Mouse (Mus musculus): Measurements from ENCODE around the gene Dtd1. TPM values are rescaled to one million over a fixed set of nuclear protein-coding genes. Genes with fewer than 3 reads are reported as not detected.

Dtd1 gene
- polyA plus RNA-seq, 1 experiment: 10.5 TPM

GRCm38 (mm10) chr2:144775626-144776025, 175.9 kb downstream of the Dtd1 start:
- no peaks in the 10 kb centered on the region for H3K27me3 ChIP-seq (ENCODE audit: control insufficient read depth, insufficient read depth, insufficient read length)
- no peaks in the 10 kb centered on the region for H3K79me2 ChIP-seq (ENCODE audit: control insufficient read depth, insufficient read depth)
- no peak overlapping the region for H3ac ChIP-seq (ENCODE audit: control insufficient read depth, insufficient read length)
- no peaks in the 10 kb centered on the region for H3K36me3 ChIP-seq (ENCODE audit: control insufficient read depth, insufficient read depth)
- no peak for TF ChIP-seq MAX (IDR thresholded peaks at IDR 0.05; ENCODE audit: low read depth)
- no peak for TF ChIP-seq REST (IDR thresholded peaks at IDR 0.05; ENCODE audit: insufficient read depth, insufficient read length)
- no peak for TF ChIP-seq E2F4 (IDR thresholded peaks at IDR 0.05; ENCODE audit: insufficient read depth)
- TF ChIP-seq MYOG (IDR thresholded peaks at IDR 0.05; ENCODE audit: control insufficient read depth in 1 of 3, insufficient read depth in 1 of 3, insufficient read length in 2 of 3, low read depth in 2 of 3): no peak
- no peak for TF ChIP-seq CEBPB (IDR thresholded peaks at IDR 0.05; ENCODE audit: insufficient read depth, poor library complexity, severe bottlenecking)
- TF ChIP-seq SRF (IDR thresholded peaks at IDR 0.05; ENCODE audit: control insufficient read depth, insufficient read length, low read depth): no peak
- TF ChIP-seq TCF12 (IDR thresholded peaks at IDR 0.05; ENCODE audit: insufficient read depth, poor library complexity, severe bottlenecking): no peak
- no peak for TF ChIP-seq POLR2AphosphoS2 (IDR thresholded peaks at IDR 0.05; ENCODE audit: insufficient read length, low read depth)
- TF ChIP-seq USF1 (IDR thresholded peaks at IDR 0.05; ENCODE audit: low read depth): no peak
- TF ChIP-seq POLR2A (IDR thresholded peaks at IDR 0.05; ENCODE audit: insufficient read length, low read depth): no peak
- no peak for TF ChIP-seq MYOD1 (IDR thresholded peaks at IDR 0.05; ENCODE audit: control insufficient read depth in 1 of 3, insufficient read length in 2 of 3, low read depth in 2 of 3)
- no peak for TF ChIP-seq TCF3 (IDR thresholded peaks at IDR 0.05; ENCODE audit: insufficient read length, low read depth)
- no peak overlapping the region for H3K4me3 ChIP-seq
- H3K4me2 ChIP-seq (ENCODE audit: low read depth): no peak overlapping the region

- H3ac ChIP-seq (ENCODE audit: control insufficient read depth, insufficient read length): no peak overlapping the region
- H3K4me2 ChIP-seq (ENCODE audit: low read depth): no peak overlapping the region
- no peak for TF ChIP-seq REST (IDR thresholded peaks at IDR 0.05; ENCODE audit: insufficient read depth, insufficient read length)
- TF ChIP-seq TCF12 (IDR thresholded peaks at IDR 0.05; ENCODE audit: insufficient read depth, poor library complexity, severe bottlenecking): no peak
- TF ChIP-seq POLR2A (IDR thresholded peaks at IDR 0.05; ENCODE audit: insufficient read length, low read depth): no peak
- TF ChIP-seq TCF3 (IDR thresholded peaks at IDR 0.05; ENCODE audit: insufficient read length, low read depth): no peak
- no peak for TF ChIP-seq E2F4 (IDR thresholded peaks at IDR 0.05; ENCODE audit: insufficient read depth)
- no peak for TF ChIP-seq POLR2AphosphoS2 (IDR thresholded peaks at IDR 0.05; ENCODE audit: insufficient read length, low read depth)
- no peak for TF ChIP-seq MYOG (IDR thresholded peaks at IDR 0.05; ENCODE audit: control insufficient read depth in 1 of 3, insufficient read depth in 1 of 3, insufficient read length in 2 of 3, low read depth in 2 of 3)
- TF ChIP-seq MYOD1 (IDR thresholded peaks at IDR 0.05; ENCODE audit: control insufficient read depth in 1 of 3, insufficient read length in 2 of 3, low read depth in 2 of 3): no peak
- TF ChIP-seq MAX (IDR thresholded peaks at IDR 0.05; ENCODE audit: low read depth): no peak
- TF ChIP-seq SRF (IDR thresholded peaks at IDR 0.05; ENCODE audit: control insufficient read depth, insufficient read length, low read depth): no peak
- TF ChIP-seq USF1 (IDR thresholded peaks at IDR 0.05; ENCODE audit: low read depth): no peak
- no peak for TF ChIP-seq CEBPB (IDR thresholded peaks at IDR 0.05; ENCODE audit: insufficient read depth, poor library complexity, severe bottlenecking)
- no peak overlapping the region for H3K4me3 ChIP-seq
- no peaks in the 10 kb centered on the region for H3K36me3 ChIP-seq (ENCODE audit: control insufficient read depth, insufficient read depth)
- no peaks in the 10 kb centered on the region for H3K27me3 ChIP-seq (ENCODE audit: control insufficient read depth, insufficient read depth, insufficient read length)
- no peaks in the 10 kb centered on the region for H3K79me2 ChIP-seq (ENCODE audit: control insufficient read depth, insufficient read depth)
Observed at GRCm38 (mm10) chr2:144779263-144779662, 179.6 kb downstream of the Dtd1 start.

- no peaks in the 10 kb centered on the region for H3K36me3 ChIP-seq (ENCODE audit: control insufficient read depth, insufficient read depth)
- H3K79me2 ChIP-seq (ENCODE audit: control insufficient read depth, insufficient read depth): no peaks in the 10 kb centered on the region
- H3K4me2 ChIP-seq (ENCODE audit: low read depth): no peak overlapping the region
- TF ChIP-seq E2F4 (IDR thresholded peaks at IDR 0.05; ENCODE audit: insufficient read depth): no peak
- no peak for TF ChIP-seq REST (IDR thresholded peaks at IDR 0.05; ENCODE audit: insufficient read depth, insufficient read length)
- TF ChIP-seq CEBPB (IDR thresholded peaks at IDR 0.05; ENCODE audit: insufficient read depth, poor library complexity, severe bottlenecking): no peak
- no peak for TF ChIP-seq MYOD1 (IDR thresholded peaks at IDR 0.05; ENCODE audit: control insufficient read depth in 1 of 3, insufficient read length in 2 of 3, low read depth in 2 of 3)
- TF ChIP-seq TCF12 (IDR thresholded peaks at IDR 0.05; ENCODE audit: insufficient read depth, poor library complexity, severe bottlenecking): no peak
- TF ChIP-seq USF1 (IDR thresholded peaks at IDR 0.05; ENCODE audit: low read depth): no peak
- H3ac ChIP-seq (ENCODE audit: control insufficient read depth, insufficient read length): no peak overlapping the region
- no peaks in the 10 kb centered on the region for H3K27me3 ChIP-seq (ENCODE audit: control insufficient read depth, insufficient read depth, insufficient read length)
- H3K4me3 ChIP-seq: no peak overlapping the region
Observed at GRCm38 (mm10) chr2:144780731-144781130, 181.0 kb downstream of the Dtd1 start.

GRCm38 (mm10) chr2:144781871-144782270, 182.2 kb downstream of the Dtd1 start:
- H3K4me3 ChIP-seq: no peak overlapping the region
- no peak overlapping the region for H3ac ChIP-seq (ENCODE audit: control insufficient read depth, insufficient read length)
- no peaks in the 10 kb centered on the region for H3K27me3 ChIP-seq (ENCODE audit: control insufficient read depth, insufficient read depth, insufficient read length)
- TF ChIP-seq POLR2A (IDR thresholded peaks at IDR 0.05; ENCODE audit: insufficient read length, low read depth) (no peak), POLR2AphosphoS2 (IDR thresholded peaks at IDR 0.05; ENCODE audit: insufficient read length, low read depth) (no peak), TCF12 (IDR thresholded peaks at IDR 0.05; ENCODE audit: insufficient read depth, poor library complexity, severe bottlenecking) (no peak), MYOD1 (IDR thresholded peaks at IDR 0.05; ENCODE audit: control insufficient read depth in 1 of 3, insufficient read length in 2 of 3, low read depth in 2 of 3) (no peak), E2F4 (IDR thresholded peaks at IDR 0.05; ENCODE audit: insufficient read depth) (no peak), CEBPB (IDR thresholded peaks at IDR 0.05; ENCODE audit: insufficient read depth, poor library complexity, severe bottlenecking) (no peak), SRF (IDR thresholded peaks at IDR 0.05; ENCODE audit: control insufficient read depth, insufficient read length, low read depth) (no peak), MAX (IDR thresholded peaks at IDR 0.05; ENCODE audit: low read depth) (no peak), TCF3 (IDR thresholded peaks at IDR 0.05; ENCODE audit: insufficient read length, low read depth) (no peak), USF1 (IDR thresholded peaks at IDR 0.05; ENCODE audit: low read depth) (no peak), MYOG (IDR thresholded peaks at IDR 0.05; ENCODE audit: control insufficient read depth in 1 of 3, insufficient read depth in 1 of 3, insufficient read length in 2 of 3, low read depth in 2 of 3) (no peak), REST (IDR thresholded peaks at IDR 0.05; ENCODE audit: insufficient read depth, insufficient read length) (no peak)
- H3K36me3 ChIP-seq (ENCODE audit: control insufficient read depth, insufficient read depth): no peaks in the 10 kb centered on the region
- H3K4me2 ChIP-seq (ENCODE audit: low read depth): no peak overlapping the region
- H3K79me2 ChIP-seq (ENCODE audit: control insufficient read depth, insufficient read depth): no peaks in the 10 kb centered on the region
